Mouse (Mus musculus) T-cell, adult 2 months (primary cell): ENCODE measurements at regions not wholly inside any gene's neighbourhood (a gene's known extent, or its start where the extent isn't known, plus 50 kb on each side); places are given as distances from the start of the nearest gene placed in this dataset.

Source experiments
- DNase-seq: peaks from one replicate; pipeline ENCODE4 v3.0.0; 2022; ENCODE audit warnings: low spot score

GRCm38 (mm10) chr10:41018888-41019287 lies 53.2 kb downstream of the Gpr6 start:
- no peak for DNase-seq

GRCm38 (mm10) chr10:41016547-41016946 lies 55.5 kb downstream of the Gpr6 start:
- DNase-seq: no peak

GRCm38 (mm10) chr10:41015654-41016053 lies 56.4 kb downstream of the Gpr6 start:
- no peak for DNase-seq

GRCm38 (mm10) chr10:41010585-41010984 lies 61.5 kb downstream of the Gpr6 start:
- no peak for DNase-seq

GRCm38 (mm10) chr10:41007866-41008265 lies 64.2 kb downstream of the Gpr6 start:
- DNase-seq: no peak

- no peak for DNase-seq
Measured at GRCm38 (mm10) chr10:41006634-41007033, 65.5 kb downstream of the Gpr6 start.

GRCm38 (mm10) chr10:41005776-41006175 lies 66.3 kb downstream of the Gpr6 start:
- no peak for DNase-seq

- DNase-seq: no peak
Measured at GRCm38 (mm10) chr10:41004753-41005152, 67.3 kb downstream of the Gpr6 start.

- peak; percentile 19 for DNase-seq
Measured at GRCm38 (mm10) chr10:41004044-41004689, 67.9 kb downstream of the Gpr6 start.

- DNase-seq: no peak
Measured at GRCm38 (mm10) chr10:41003197-41003596, 68.9 kb downstream of the Gpr6 start.

GRCm38 (mm10) chr10:41000965-41001364 lies 71.1 kb downstream of the Gpr6 start:
- no peak for DNase-seq

GRCm38 (mm10) chr10:40999486-40999885 lies 72.6 kb downstream of the Gpr6 start:
- no peak for DNase-seq

- no peak for DNase-seq
Measured at GRCm38 (mm10) chr10:40998799-40999198, 73.3 kb downstream of the Gpr6 start.

- no peak for DNase-seq
Measured at GRCm38 (mm10) chr10:40998330-40998729, 73.8 kb downstream of the Gpr6 start.

GRCm38 (mm10) chr10:40997606-40998005 lies 74.5 kb downstream of the Gpr6 start:
- no peak for DNase-seq
